Mouse (Mus musculus) embryo, embryonic 9.5 days (tissue): ENCODE data around the gene Syne4.

Source experiments
- DNase-seq: peaks from one replicate; pipeline ENCODE4 v3.0.0-alpha.2; 2017; ENCODE audit errors: extremely low spot score

The Syne4 gene

GRCm38 (mm10) chr7:30296816-30297215 lies 17.8 kb upstream of the Syne4 start:
- no peak for DNase-seq

GRCm38 (mm10) chr7:30297266-30297665 lies 17.3 kb upstream of the Syne4 start:
- no peak for DNase-seq

GRCm38 (mm10) chr7:30300914-30301313 lies 13.7 kb upstream of the Syne4 start:
- no peak for DNase-seq

GRCm38 (mm10) chr7:30306083-30306779 lies 8.4 kb upstream of the Syne4 start:
- DNase-seq = no peak

- peak; percentile 90 for DNase-seq
These were observed 6.3 kb upstream of the Syne4 start, which contains the start of gene Alkbh6 for GRCm38 (mm10) chr7:30308076-30309005. TSS of gene Alkbh6 (plus strand) at chr7:30308717.

- no peak for DNase-seq
These were observed 5.0 kb upstream of the Syne4 start for GRCm38 (mm10) chr7:30309395-30310129.

- DNase-seq = no peak
These were observed 4.5 kb upstream of the Syne4 start for GRCm38 (mm10) chr7:30310136-30310535.

- DNase-seq = no peak
These were observed 814 bp upstream of the Syne4 start for GRCm38 (mm10) chr7:30313666-30314320.

- no peak for DNase-seq
These were observed 1.2 kb downstream of the Syne4 start for GRCm38 (mm10) chr7:30315559-30316529.

- DNase-seq = no peak
These were observed 3.5 kb downstream of the Syne4 start for GRCm38 (mm10) chr7:30318142-30318541.

GRCm38 (mm10) chr7:30320946-30321345 lies 6.3 kb downstream of the Syne4 start:
- no peak for DNase-seq

GRCm38 (mm10) chr7:30321539-30322284 lies 7.1 kb downstream of the Syne4 start, which contains the start of gene E130208F15Rik:
TSS of gene E130208F15Rik (plus strand) at chr7:30321740.
- DNase-seq = peak; percentile 62

- DNase-seq = peak; percentile 94
These were observed 7.7 kb downstream of the Syne4 start for GRCm38 (mm10) chr7:30322285-30322667.

GRCm38 (mm10) chr7:30322865-30323264 lies 8.3 kb downstream of the Syne4 start:
- DNase-seq = no peak

- no peak for DNase-seq
These were observed 9.2 kb downstream of the Syne4 start, which contains the start of gene Sdhaf1 for GRCm38 (mm10) chr7:30323795-30324194. TSS of gene Sdhaf1 (minus strand) at chr7:30323895.

- DNase-seq = no peak
These were observed 9.8 kb downstream of the Syne4 start for GRCm38 (mm10) chr7:30324300-30324944.

- DNase-seq = peak; percentile 62
These were observed 10.8 kb downstream of the Syne4 start for GRCm38 (mm10) chr7:30325364-30325763.

- DNase-seq = no peak
These were observed 11.8 kb downstream of the Syne4 start for GRCm38 (mm10) chr7:30326427-30326826.

GRCm38 (mm10) chr7:30327140-30327539 lies 12.5 kb downstream of the Syne4 start:
- no peak for DNase-seq
